Mouse (Mus musculus) heart, adult 2 months (tissue): ENCODE results near the gene Lipn.

Source experiments
- CTCF ChIP-seq: fragments of 200-600 bp; IDR thresholded peaks from 2 replicates; pipeline ENCODE4 v1.8.1; 2022; ENCODE audit warnings: antibody characterized with exemption, mild to moderate bottlenecking, moderate library complexity
- POLR2A ChIP-seq: fragments of 200-500 bp; IDR thresholded peaks from 2 replicates; pipeline ENCODE4 v1.6.1; 2011; ENCODE audit warnings: mild to moderate bottlenecking, low read depth, low read length, control low read depth; ENCODE audit not compliant: insufficient read depth

DNA sequence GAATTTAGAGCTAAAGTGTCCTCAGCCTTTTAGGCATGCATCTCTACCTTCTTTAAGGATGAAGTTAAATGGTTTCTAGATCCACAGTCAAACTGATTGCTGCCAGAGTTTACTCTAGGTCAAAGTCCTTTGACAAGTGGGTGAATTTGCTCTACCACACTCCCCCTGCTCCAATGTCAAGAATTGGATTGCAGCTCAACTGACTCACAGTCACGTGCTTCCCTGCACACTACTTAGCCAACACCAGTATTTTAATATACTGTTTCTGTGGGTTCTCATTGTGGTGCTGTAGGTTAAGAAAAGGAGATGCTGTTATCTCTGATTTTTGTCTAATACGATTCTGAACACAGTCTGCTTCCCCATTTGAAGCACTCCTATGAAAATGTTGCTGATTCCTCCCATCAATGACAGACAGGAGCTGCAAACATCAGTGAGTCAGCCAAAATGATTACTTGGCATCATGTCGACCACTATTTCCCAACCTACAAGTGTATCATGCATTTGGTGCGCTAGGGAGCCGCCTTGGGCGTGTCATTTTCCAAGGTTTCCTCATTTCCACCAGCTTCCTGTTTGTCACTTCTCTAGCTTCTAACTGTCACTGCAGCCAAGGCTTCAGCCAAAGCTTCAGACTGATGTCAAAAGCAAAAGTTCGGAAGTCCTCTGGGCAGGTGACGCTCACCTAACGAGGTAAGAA, at the start of gene Lipn:
- no peak for TF ChIP-seq CTCF
- no peak for TF ChIP-seq POLR2A
